Mouse (Mus musculus): ENCODE measurements around the gene Mcfd2. TPM values are rescaled to one million over a fixed set of nuclear protein-coding genes. Genes with fewer than 3 reads are reported as not detected.

Gene Mcfd2
- polyA plus RNA-seq, 1 experiment from 2014 or later, result 76.6 TPM

Other genes starting within 250 kb of the Mcfd2 start
- gene Pigf, start 240.5 kb downstream of the Mcfd2 start, polyA plus RNA-seq (2015; fragmentation: Nextera tagmentation; extraction: Ambion mirVana), result 17.5 and 19.2 TPM in 2 replicates
- 105 and 119 TPM in 2 replicates for gene Cript, start 240.4 kb downstream of the Mcfd2 start, polyA plus RNA-seq (2015; fragmentation: Nextera tagmentation; extraction: Ambion mirVana)
- 9.2 TPM in 2 replicates for gene Socs5, start 158.3 kb downstream of the Mcfd2 start, polyA plus RNA-seq (2015; fragmentation: Nextera tagmentation; extraction: Ambion mirVana)
- gene Ttc7, start 17.0 kb upstream of the Mcfd2 start, polyA plus RNA-seq (2015; fragmentation: Nextera tagmentation; extraction: Ambion mirVana), result 2.5 and 3.6 TPM in 2 replicates
- 0.27 TPM in 1 of 2 replicates, not detected in the other for gene Stpg4, start 161.8 kb upstream of the Mcfd2 start, polyA plus RNA-seq (2015; fragmentation: Nextera tagmentation; extraction: Ambion mirVana)
- 550 and 637 TPM in 2 replicates for gene Calm2, start 181.0 kb upstream of the Mcfd2 start, polyA plus RNA-seq (2015; fragmentation: Nextera tagmentation; extraction: Ambion mirVana)

Data from heart, embryonic 13.5 days (tissue).